Mouse (Mus musculus) kidney, adult 2 months (tissue): Measurements from ENCODE around the gene Trmt44. TPM values are rescaled to one million over a fixed set of nuclear protein-coding genes. Genes with fewer than 3 reads are reported as not detected.

ENCODE experiments used
- DNase-seq: peaks from one replicate; pipeline ENCODE4 v3.0.0; 2021
- H3K27ac ChIP-seq: fragments of 200-500 bp; 2 replicates; pipeline ENCODE4 v1.5.1; 2012; ENCODE audit warnings: low read depth, low read length, control low read depth, inconsistent platforms; ENCODE audit not compliant: insufficient read depth
- H3K27me3 ChIP-seq: fragments of 200-500 bp; replicated peaks from 2 replicates; pipeline ENCODE4 v1.6.1; 2012; ENCODE audit warnings: mild to moderate bottlenecking, moderate library complexity, low read length, inconsistent platforms; ENCODE audit not compliant: control insufficient read depth, insufficient read depth
- H3K36me3 ChIP-seq: fragments of 200-500 bp; 2 replicates; pipeline ENCODE4 v1.6.1; 2012; ENCODE audit warnings: mild to moderate bottlenecking, moderate library complexity, low read length, inconsistent platforms; ENCODE audit not compliant: control insufficient read depth, insufficient read depth
- H3K4me1 ChIP-seq: fragments of 200-500 bp; 2 replicates; pipeline ENCODE4 v1.6.1; 2011; ENCODE audit warnings: low read length; ENCODE audit not compliant: control insufficient read depth, insufficient read depth
- H3K4me3 ChIP-seq: fragments of 200-500 bp; 2 replicates; pipeline ENCODE4 v1.5.1; 2011; ENCODE audit warnings: mild to moderate bottlenecking, low read depth, low read length, control low read depth; ENCODE audit not compliant: insufficient read depth
- CTCF ChIP-seq: fragments of 200-500 bp; conservative IDR thresholded peaks from 2 replicates; pipeline ENCODE4 v1.5.1; 2011; ENCODE audit warnings: low read depth, mild to moderate bottlenecking, control low read depth, low read length, moderate library complexity, mixed read lengths; ENCODE audit not compliant: insufficient read depth, insufficient read length
- POLR2A ChIP-seq: fragments of 200-500 bp; IDR thresholded peaks from one replicate; pipeline ENCODE4 v1.6.1; 2011; ENCODE audit warnings: low read depth, low read length, control low read depth
- WGBS: fragments of 180-500 bp; shearing (Covaris S2); methylation state at CpG from one replicate; pipeline ENCODE4 v1.1.7; 2018; 5-methylcytosine and 5-hydroxymethylcytosine counted together
- polyA plus RNA-seq: library from polyadenylated mRNA; depleted of rRNA; stranded (reverse); fragments of >200 nt; gene quantifications from 2 replicates; pipeline ENCODE4 v1.2.3, GENCODE M21; 2012

Trmt44 gene
- polyA plus RNA-seq, 1 experiment = 4.4 TPM

DNA sequence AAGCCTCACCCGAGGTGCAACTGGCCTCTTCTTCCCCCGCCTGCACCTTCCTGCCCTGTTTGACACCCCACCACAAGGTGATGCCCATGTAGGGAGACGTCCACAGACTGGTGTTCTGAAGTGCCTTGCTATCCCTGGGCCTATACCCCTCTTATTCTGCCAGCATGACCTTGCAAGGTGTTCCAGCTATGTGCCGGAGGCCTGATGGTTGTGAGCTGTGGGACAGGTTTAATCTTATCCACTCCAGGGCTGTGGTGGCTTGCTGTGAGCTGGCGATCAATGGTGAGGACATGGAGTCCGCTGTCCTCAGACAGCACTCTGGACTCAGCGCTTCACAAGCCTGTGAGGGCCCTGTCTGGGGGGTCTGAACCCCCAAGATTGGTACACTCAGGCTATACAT, 35.5 kb upstream of the Trmt44 start:
- no peak for DNase-seq
- Histone ChIP-seq H3K4me3 (no peak overlapping the region), H3K27ac (no peak overlapping the region), H3K27me3 (no peaks in the 10 kb centered on the region), H3K36me3 (no peaks in the 10 kb centered on the region), H3K4me1 (no peaks in the 10 kb centered on the region)
- 92% methylated on average over 7 of the region's 7 CpGs for WGBS
- no peak for TF ChIP-seq POLR2A
- no peak for TF ChIP-seq CTCF

DNA sequence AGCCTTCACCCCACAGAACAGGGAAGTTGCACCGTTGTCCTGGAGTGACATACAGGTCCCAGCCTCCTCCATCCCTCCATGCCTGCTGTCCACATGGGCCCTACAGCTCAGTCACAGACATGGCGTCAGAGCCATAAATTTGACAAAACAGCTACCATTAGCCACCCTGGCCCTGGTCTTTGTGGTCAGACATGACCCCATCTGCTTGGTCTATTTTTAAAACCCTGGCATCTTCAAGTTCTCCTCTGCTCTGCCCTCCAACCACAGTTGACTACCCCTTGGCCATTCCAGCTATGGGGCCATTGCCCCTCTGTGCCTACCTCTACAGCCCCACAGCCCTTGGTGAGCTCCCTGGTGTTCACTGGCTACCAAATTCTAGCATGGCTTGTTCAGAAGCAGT, 35.1 kb upstream of the Trmt44 start:
- Histone ChIP-seq H3K4me1 (no peaks in the 10 kb centered on the region), H3K27me3 (no peaks in the 10 kb centered on the region), H3K36me3 (no peaks in the 10 kb centered on the region), H3K4me3 (no peak overlapping the region), H3K27ac (no peak overlapping the region)
- TF ChIP-seq CTCF (no peak), POLR2A (no peak)
- DNase-seq = no peak
- WGBS = 71% methylated on average over 2 of the region's 2 CpGs

DNA sequence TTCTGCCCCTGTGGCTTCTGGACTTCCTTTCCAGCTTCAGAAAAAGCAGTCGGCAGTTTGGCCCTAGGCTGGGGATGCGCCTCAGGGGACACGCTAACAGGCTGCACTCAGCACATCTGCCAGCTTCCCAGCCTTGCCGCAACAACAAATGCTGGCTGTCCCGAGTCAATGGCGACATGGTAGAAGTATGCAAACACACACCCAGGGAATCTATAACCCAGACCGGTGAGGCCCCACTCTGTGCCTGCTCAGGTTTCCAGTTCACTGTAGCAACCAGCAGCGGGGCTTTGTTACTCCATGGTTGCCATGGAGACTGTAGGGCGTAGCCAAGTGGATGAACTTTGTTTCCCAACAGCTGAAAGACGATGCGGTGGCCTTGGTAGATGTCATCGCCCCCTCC, 34.5 kb upstream of the Trmt44 start:
- no peak overlapping the region for H3K27ac ChIP-seq
- H3K27me3 ChIP-seq = no peaks in the 10 kb centered on the region
- no peaks in the 10 kb centered on the region for H3K4me1 ChIP-seq
- TF ChIP-seq POLR2A (no peak), CTCF (no peak)
- WGBS = 39% methylated on average over 12 of the region's 12 CpGs
- peak; percentile 50 for DNase-seq
- no peaks in the 10 kb centered on the region for H3K36me3 ChIP-seq
- H3K4me3 ChIP-seq = no peak overlapping the region

GRCm38 (mm10) chr5:35608559-35608958, 33.7 kb upstream of the Trmt44 start:
- Histone ChIP-seq H3K27me3 (no peaks in the 10 kb centered on the region), H3K4me3 (no peak overlapping the region), H3K4me1 (no peaks in the 10 kb centered on the region), H3K27ac (no peak overlapping the region), H3K36me3 (no peaks in the 10 kb centered on the region)
- TF ChIP-seq CTCF (no peak), POLR2A (no peak)
- no peak for DNase-seq
- 83% methylated on average over 5 of the region's 5 CpGs for WGBS

DNA sequence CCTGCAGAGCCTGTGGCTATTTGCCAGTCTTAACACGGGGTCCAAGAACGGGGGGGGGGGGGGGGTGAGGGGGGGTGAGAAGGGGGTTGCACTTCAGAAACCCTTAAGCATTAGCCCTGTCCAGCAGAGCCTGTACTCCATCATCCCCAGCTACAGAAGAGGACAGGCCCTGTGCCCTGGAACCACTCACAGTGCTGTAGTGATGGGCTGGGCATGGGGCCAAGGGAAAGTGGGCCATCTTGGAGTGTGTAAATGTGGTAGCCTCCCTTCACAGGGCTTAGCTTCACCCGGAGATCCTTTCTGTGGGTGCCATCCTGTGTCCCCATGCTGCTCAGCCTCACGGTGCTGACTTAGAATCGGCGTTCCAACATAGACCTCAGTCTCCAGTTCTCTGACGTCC, 32.9 kb upstream of the Trmt44 start:
- Histone ChIP-seq H3K4me1 (no peaks in the 10 kb centered on the region), H3K27me3 (no peaks in the 10 kb centered on the region), H3K4me3 (no peak overlapping the region), H3K36me3 (0 out of 2 replicates have a peak, but pooled peaks cover 2% of the 10 kb centered on the region), H3K27ac (no peak overlapping the region)
- WGBS = 73% methylated on average over 7 of the region's 7 CpGs
- no peak for DNase-seq
- no peak for TF ChIP-seq POLR2A
- TF ChIP-seq CTCF = no peak

GRCm38 (mm10) chr5:35606800-35607199, 31.9 kb upstream of the Trmt44 start:
- Histone ChIP-seq H3K4me1 (no peaks in the 10 kb centered on the region), H3K36me3 (0 out of 2 replicates have a peak, but pooled peaks cover 2% of the 10 kb centered on the region), H3K27ac (no peak overlapping the region), H3K4me3 (no peak overlapping the region), H3K27me3 (no peaks in the 10 kb centered on the region)
- WGBS = 94% methylated on average over 7 of the region's 7 CpGs
- TF ChIP-seq POLR2A = no peak
- TF ChIP-seq CTCF = no peak
- no peak for DNase-seq

DNA sequence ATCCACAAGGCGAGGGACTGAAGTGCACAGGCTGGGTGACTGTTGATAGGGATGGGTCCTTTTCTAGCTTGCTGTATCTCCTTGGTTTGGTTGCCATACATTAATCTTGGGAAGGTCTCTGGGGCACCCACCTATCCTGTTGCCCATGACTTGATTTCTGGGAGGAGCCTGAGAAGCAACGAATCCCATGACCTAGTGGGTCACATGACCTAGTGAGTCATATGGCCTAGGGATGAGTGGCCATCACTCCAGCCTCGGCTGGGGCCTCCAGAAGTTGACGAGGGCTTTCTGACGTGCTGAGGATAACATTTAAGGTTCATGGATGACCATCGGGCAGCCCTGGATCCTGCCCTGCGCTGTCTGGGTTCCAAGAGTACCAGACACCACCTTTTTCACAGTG, 30.5 kb upstream of the Trmt44 start:
- H3K27ac ChIP-seq = no peak overlapping the region
- WGBS = 75% methylated on average over 7 of the region's 7 CpGs

DNA sequence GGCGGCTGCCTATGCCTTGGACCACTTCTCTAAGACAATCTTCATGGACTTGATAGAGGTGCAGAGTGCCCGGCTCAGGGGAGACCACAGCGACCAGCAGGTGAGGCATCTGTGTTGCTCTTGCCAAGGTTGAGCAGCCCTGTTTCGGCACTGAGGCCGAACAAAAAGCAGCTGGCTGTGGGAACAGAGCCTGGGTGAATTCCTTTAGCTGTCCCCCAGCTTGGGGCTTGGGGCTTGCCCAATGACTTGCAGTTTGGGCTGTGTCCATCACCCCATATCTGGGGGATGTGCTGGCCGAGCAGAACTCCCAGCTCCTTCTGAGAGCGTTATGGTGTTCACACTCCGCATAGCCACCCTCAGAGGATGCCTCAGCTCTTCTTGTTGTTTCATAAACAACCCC, 26.7 kb upstream of the Trmt44 start:
- H3K4me1 ChIP-seq = no peaks in the 10 kb centered on the region
- DNase-seq = no peak
- H3K27ac ChIP-seq = no peak overlapping the region
- H3K27me3 ChIP-seq = no peaks in the 10 kb centered on the region
- TF ChIP-seq POLR2A = no peak
- TF ChIP-seq CTCF = no peak
- peaks cover 8% of the 10 kb centered on the region; the same call in 1 of the 2 replicates for H3K36me3 ChIP-seq
- 89% methylated on average over 8 of the region's 8 CpGs for WGBS
- H3K4me3 ChIP-seq = no peak overlapping the region

More for the DNA sequence above, 30.5 kb upstream of the Trmt44 start:
- TF ChIP-seq CTCF (no peak), POLR2A (no peak)
- Histone ChIP-seq H3K4me3 (no peak overlapping the region), H3K4me1 (no peaks in the 10 kb centered on the region), H3K36me3 (0 out of 2 replicates have a peak, but pooled peaks cover 2% of the 10 kb centered on the region), H3K27me3 (no peaks in the 10 kb centered on the region)
- DNase-seq = no peak
